Mouse (Mus musculus) Muller cell, postnatal 12 days (primary cell): ENCODE data around the gene Syk.

Experiments
- DNase-seq: peaks from one replicate; pipeline ENCODE4 v3.0.0-alpha.2; 2015; ENCODE audit errors: inconsistent ontology term

Syk gene

DNA sequence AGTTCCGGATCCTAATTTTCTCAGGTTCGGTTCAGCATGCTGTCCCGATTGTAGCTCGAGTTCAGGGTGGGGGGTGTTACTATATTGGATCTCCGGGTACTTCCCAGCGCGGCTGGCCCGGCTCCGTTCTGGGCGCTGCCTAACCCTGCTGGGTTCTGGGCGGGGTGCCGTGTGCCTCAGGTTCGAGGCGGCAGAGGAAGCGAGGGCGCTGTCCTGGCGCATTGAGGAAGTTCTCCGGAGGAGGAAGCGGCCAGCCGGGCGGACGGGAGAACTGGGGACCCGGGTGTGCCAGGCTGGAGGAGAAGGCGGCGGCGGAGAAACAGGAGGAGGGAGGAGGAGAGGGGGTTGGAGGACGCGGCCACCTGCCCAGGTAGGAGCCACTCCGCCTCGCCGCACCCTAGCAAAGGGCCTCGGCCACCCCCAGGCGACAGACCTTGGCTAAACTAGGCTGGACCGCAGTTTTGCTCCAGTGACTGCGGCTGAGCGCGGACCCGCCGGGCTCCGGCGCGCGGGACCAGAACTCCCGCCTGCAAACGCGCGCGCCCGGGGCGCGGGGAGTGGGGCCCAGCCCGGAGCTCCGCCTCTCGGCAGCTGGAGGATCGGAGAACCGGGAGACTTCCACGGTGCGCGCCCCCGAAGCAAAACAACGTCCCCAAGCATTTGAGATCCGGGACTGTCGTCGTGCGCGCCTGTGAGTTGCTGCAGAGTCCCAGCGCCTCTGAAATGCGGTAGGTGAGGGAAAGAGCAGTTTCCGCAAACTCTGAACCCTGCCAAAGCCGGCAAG is at the start of gene Syk:
Gene Syk (plus strand): TSS at position 296 of the 784 bp plus-strand sequence.
- peak; percentile 66 for DNase-seq

- DNase-seq = no peak
Measured at GRCm38 (mm10) chr13:52533644-52534043, 49.3 kb upstream of the Syk start.

GRCm38 (mm10) chr13:52535542-52535941 is 47.4 kb upstream of the Syk start:
- DNase-seq = peak; percentile 36

DNA sequence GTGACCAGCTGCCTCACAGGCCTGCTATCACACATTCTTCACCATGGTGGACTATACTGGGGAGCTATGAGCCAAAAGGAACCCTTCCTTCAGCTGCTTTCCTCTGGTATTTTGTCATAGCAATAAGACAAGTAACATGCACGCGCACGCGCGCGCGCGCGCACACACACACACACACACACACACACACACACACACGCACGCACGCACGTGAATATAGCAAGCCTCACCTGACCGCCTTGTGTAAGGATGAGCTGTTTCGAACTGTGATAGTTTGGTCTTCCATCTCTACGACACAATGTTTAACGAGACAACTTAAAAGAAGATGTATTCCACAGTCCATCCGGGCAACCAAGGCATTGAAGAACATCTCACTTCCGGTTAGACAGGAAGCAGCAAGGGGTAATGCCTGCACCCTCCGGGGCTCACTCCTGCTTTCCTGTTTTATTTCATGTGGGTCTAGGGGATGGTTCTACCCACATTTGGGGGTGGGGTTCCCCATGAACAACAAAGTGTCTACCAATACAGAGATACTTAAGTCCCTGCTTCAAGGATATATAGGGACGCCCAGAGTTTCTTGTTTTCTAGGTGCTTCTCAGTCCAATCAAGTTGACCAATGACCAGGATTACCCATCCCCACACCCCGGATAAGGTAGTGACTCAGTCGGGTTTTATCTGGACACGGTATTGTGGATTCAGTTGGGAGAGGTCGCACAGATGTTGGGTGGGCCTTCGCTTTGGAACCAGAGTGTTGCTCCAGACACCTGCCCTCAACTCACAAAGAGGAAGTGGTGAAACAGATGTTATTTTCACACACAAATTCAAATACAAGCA is 45.0 kb upstream of the Syk start:
- no peak for DNase-seq

- no peak for DNase-seq
Measured at GRCm38 (mm10) chr13:52538588-52539116, 44.3 kb upstream of the Syk start.

- DNase-seq = no peak
Measured at GRCm38 (mm10) chr13:52539461-52539860, 43.5 kb upstream of the Syk start.

- DNase-seq = peak; percentile 81
Measured at GRCm38 (mm10) chr13:52541385-52542035, 41.5 kb upstream of the Syk start.

- no peak for DNase-seq
Measured at GRCm38 (mm10) chr13:52542036-52542526, 40.9 kb upstream of the Syk start.

DNA sequence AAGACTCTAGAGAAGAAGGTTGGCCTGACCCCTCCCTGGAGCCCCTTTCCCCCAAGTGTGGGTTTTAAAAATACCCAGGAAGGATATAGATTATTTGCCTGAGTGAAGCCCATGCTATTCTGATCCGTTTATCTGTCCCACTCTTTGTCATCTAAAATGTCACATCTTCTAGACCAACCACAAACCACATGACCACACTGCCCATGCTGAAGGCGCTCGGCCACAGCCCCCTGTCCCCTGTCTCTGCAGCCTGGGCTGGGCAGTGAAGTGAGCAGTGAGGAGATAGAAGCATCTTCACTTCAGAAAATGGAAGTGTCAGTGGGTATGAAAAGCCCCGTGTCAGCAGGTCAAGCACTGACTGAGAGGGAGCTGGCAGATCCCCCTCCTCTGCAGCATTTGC is 40.3 kb upstream of the Syk start:
- no peak for DNase-seq

- no peak for DNase-seq
Measured at GRCm38 (mm10) chr13:52546288-52546687, 36.7 kb upstream of the Syk start.

DNA sequence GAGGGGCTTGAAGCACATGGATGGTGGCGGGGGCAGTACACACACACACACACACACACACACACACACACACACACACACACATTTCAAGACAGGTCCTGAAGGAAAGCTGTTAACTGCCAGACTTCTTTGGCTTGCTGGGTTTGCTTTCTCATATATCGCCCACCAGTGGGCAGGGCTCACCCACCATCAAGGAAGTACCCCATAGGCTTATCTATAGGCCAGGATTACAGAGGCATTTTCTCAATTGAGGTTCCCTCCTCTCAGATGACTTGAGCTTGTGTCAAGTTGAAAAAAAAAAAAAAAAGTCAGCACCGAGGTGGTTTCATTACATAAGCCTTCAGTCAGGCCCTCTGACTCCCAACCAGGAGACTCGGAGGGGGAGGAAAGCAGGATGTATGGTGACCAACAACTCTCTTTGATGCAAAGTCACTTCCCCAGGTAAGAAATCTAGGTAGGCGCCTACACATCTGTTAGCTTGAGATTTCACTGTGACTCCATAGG is 32.2 kb upstream of the Syk start:
- DNase-seq = no peak

DNA sequence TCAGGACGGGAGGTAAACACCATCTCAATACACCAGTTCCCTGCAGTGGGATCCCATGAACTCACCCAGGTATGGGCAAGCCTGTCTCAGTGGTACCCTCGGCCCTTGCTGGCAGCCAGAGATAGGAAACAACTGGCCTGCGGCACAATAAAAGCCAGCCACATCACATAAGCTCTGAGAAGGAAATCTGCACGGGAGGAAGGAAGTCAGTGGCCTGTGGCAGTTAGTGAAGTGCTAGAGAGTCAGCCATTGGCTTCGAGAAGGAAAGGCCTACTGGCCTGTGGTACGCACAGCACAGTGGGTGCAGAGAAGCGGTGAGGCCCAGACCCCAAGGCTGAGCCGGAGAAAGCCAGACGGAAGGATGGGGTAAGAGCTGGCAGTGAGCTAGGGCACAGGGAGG is 31.7 kb upstream of the Syk start:
- no peak for DNase-seq

DNA sequence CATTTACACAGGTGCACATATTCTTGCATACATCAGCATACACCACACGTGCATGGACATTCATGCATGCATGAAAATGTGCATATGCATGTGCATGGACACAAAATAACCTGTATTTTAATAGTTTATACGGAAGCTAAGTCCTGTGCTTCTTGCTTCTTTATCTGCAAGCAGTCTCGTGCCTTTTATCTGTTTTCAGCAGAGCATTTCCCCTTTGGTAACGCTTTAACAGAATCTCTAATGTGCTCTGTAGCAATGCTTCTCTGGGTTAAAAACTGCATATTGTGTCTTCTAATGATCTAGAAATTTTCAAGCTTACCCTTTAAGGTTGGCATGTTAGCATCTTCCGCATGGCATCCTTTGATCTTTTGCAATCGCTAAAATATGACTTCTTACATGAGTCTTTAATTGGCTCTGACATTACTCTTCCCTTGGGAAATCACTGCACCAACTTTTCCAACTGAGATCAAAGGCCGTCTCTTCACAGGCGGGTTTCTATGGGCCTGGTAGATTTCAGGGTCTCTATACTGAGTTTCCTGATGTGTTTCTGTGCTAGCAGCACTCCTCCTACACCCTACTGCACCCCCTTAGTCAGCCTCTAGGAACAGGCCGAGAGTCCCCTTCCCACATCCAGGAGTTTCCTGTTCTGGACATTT is 30.0 kb upstream of the Syk start:
- DNase-seq = no peak

DNA sequence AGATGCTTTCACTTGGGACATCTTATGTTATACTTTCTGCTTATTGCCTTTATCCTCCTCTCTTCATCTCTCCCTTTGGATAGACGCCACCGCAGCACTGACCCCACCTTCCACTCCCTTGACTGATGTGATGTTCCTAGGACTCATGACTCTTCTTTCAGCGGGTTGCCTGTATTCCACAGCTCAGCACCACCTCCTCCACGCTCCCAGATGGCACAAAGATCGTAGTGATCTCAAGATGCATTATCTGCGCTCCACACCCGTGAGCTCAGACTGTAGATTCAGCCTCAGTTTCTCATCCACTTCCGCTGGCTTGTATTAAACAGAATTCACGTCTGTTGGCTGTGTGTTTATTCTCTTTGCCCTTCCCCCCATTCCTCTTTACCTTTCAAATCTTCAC is 28.3 kb upstream of the Syk start:
- no peak for DNase-seq

DNA sequence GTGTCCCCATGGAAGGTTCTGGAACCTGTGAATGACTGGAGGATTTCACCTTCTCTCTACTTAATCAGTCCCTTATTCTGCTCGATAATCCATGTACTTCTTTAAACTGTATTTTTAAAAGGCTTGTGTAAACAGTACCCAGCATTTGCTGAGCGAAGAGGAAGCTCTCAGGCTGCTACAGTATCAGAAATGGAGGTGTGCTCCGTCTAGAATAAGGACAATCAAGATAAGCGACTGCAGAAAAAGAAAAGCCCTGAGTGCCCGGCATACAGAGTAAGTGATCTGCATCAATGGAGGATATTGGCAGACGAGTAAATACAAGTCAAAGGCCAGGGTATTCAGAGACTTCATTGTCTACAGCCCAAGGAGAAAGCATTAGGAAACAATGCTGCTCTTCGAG is 25.6 kb upstream of the Syk start:
- DNase-seq = no peak

- no peak for DNase-seq
Measured at GRCm38 (mm10) chr13:52561367-52562165, 21.4 kb upstream of the Syk start.

GRCm38 (mm10) chr13:52562166-52562571 is 20.8 kb upstream of the Syk start:
- peak; percentile 87 for DNase-seq

GRCm38 (mm10) chr13:52565103-52565739 is 17.8 kb upstream of the Syk start:
- DNase-seq = peak; percentile 82

GRCm38 (mm10) chr13:52566188-52566760 is 16.7 kb upstream of the Syk start:
- DNase-seq = no peak

GRCm38 (mm10) chr13:52566777-52567176 is 16.2 kb upstream of the Syk start:
- DNase-seq = no peak
